Mouse (Mus musculus) midbrain, postnatal 0 days (tissue): ENCODE results near the gene Olfr170. TPM values are rescaled to one million over a fixed set of nuclear protein-coding genes. Genes with fewer than 3 reads are reported as not detected.
"Not testable (repeated sequence)": the region's sequence is repeated elsewhere in the genome, so short reads cannot be mapped to it uniquely, and the experiment has no call there.

Experiments
- ATAC-seq: fragments of 200-750 bp; cut with Nextera tagmentation; 2 replicates; pipeline ENCODE4 v1.8.0; 2017; ENCODE audit warnings: moderate number of reproducible peaks, mild to moderate bottlenecking, moderate TSS enrichment, moderate library complexity; ENCODE audit not compliant: low FRiP score
- DNase-seq: peaks from one replicate; pipeline ENCODE4 v3.0.0-alpha.2; 2015; ENCODE audit warnings: low spot score
- H3K27ac ChIP-seq: fragments of 300-500 bp; sonication (generic); 2 replicates; pipeline ENCODE4 v1.5.1; 2014; ENCODE audit warnings: low read depth, mild to moderate bottlenecking, low read length, mixed read lengths
- H3K27me3 ChIP-seq: fragments of 300-500 bp; sonication (generic); 2 replicates; pipeline ENCODE4 v1.6.1; 2014; ENCODE audit warnings: low read length, control low read depth, mixed read lengths; ENCODE audit not compliant: insufficient read depth
- H3K36me3 ChIP-seq: fragments of 300-500 bp; sonication (generic); 2 replicates; pipeline ENCODE4 v1.6.1; 2014; ENCODE audit warnings: low read length, control low read depth, mixed read lengths; ENCODE audit not compliant: insufficient read depth
- H3K4me1 ChIP-seq: fragments of 300-500 bp; sonication (generic); 2 replicates; pipeline ENCODE4 v1.6.1; 2014; ENCODE audit warnings: mild to moderate bottlenecking, control low read depth, antibody characterized with exemption, low read length, mixed read lengths; ENCODE audit not compliant: insufficient read depth
- H3K4me2 ChIP-seq: fragments of 300-500 bp; sonication (generic); 2 replicates; pipeline ENCODE4 v1.6.1; 2014; ENCODE audit warnings: low read depth, mild to moderate bottlenecking, low read length, mixed read lengths; ENCODE audit not compliant: poor library complexity, severe bottlenecking
- H3K4me3 ChIP-seq: fragments of 300-500 bp; sonication (generic); 2 replicates; pipeline ENCODE4 v1.5.1; 2014; ENCODE audit warnings: low read depth, mild to moderate bottlenecking, low read length, moderate library complexity
- H3K9ac ChIP-seq: fragments of 300-500 bp; sonication (generic); replicated peaks from 2 replicates; pipeline ENCODE4 v1.6.1; 2014; ENCODE audit warnings: mild to moderate bottlenecking, low read length, moderate library complexity, mixed read lengths; ENCODE audit not compliant: poor library complexity, severe bottlenecking
- H3K9me3 ChIP-seq: fragments of 300-500 bp; sonication (generic); 2 replicates; pipeline ENCODE4 v1.6.1; 2016; ENCODE audit warnings: low read length, control low read depth
- CTCF ChIP-seq: IDR thresholded peaks from 2 replicates; pipeline ENCODE4 v1.5.1; 2016; ENCODE audit warnings: antibody characterized with exemption, mild to moderate bottlenecking
- WGBS: fragments of 180-500 bp; shearing (Covaris S2); extraction: QIAGEN DNeasy Blood & Tissue Kit; methylation state at CpG from one replicate; pipeline ENCODE4 v1.1.7; 2014; 5-methylcytosine and 5-hydroxymethylcytosine counted together
- polyA plus RNA-seq: library from polyadenylated mRNA; unstranded; fragments of >200 nt; fragmentation: Nextera tagmentation; extraction: Ambion mirVana; gene quantifications from 2 replicates; pipeline ENCODE4 v1.2.1, GENCODE M21; 2015
- total RNA-seq: library from RNA; depleted of rRNA; stranded (reverse); fragments of >200 nt; gene quantifications from 2 replicates; pipeline ENCODE4 v1.2.3, GENCODE M21; 2014; rRNA removed

Olfr170 gene
- total RNA-seq (not detected in 2 replicates), polyA plus RNA-seq (not detected in 2 replicates)

GRCm38 (mm10) chr16:19611782-19612181 is at the start of gene Olfr170:
TSS of gene Olfr170 (minus strand) at chr16:19611882.
- ATAC-seq, H3K4me1 ChIP-seq, H3K4me2 ChIP-seq, DNase-seq, H3K4me3 ChIP-seq, H3K27ac ChIP-seq, H3K27me3 ChIP-seq, H3K9ac ChIP-seq, H3K9me3 ChIP-seq, H3K36me3 ChIP-seq: not testable (repeated sequence)
- WGBS: 88% methylated on average over 2 of the region's 2 CpGs

GRCm38 (mm10) chr16:19629816-19630215 is 18.1 kb upstream of the Olfr170 start, which contains the start of gene Olfr171:
TSS of gene Olfr171 (minus strand) at chr16:19629916.
- H3K4me2 ChIP-seq: no peak within 1 kb of the TSS
- ATAC-seq (no peak), DNase-seq (no peak)
- H3K27me3 ChIP-seq: no peaks in the 10 kb centered on the region
- H3K36me3 ChIP-seq: no peaks in the 10 kb centered on the region
- 81% methylated on average over 1 of the region's 1 CpGs for WGBS
- no peak within 1 kb of the TSS for H3K4me3 ChIP-seq
- no peak within 1 kb of the TSS for H3K9ac ChIP-seq
- H3K9me3 ChIP-seq: no peaks in the 10 kb centered on the region
- TF ChIP-seq CTCF: no peak
- H3K27ac ChIP-seq: no peak within 1 kb of the TSS
- H3K4me1 ChIP-seq: no peaks in the 10 kb centered on the region

- Histone ChIP-seq H3K9me3 (0 out of 2 replicates have a peak, but pooled peaks cover 5% of the 10 kb centered on the region), H3K4me3 (no peak overlapping the region), H3K27ac (no peak overlapping the region), H3K4me2 (no peak overlapping the region), H3K36me3 (no peaks in the 10 kb centered on the region), H3K4me1 (no peaks in the 10 kb centered on the region), H3K27me3 (no peaks in the 10 kb centered on the region), H3K9ac (no peak overlapping the region)
- TF ChIP-seq CTCF: no peak
- ATAC-seq (no peak), DNase-seq (no peak)
- 55% methylated on average over 2 of the region's 2 CpGs for WGBS
Observed at GRCm38 (mm10) chr16:19603166-19603565, 8.5 kb downstream of the Olfr170 start.

- H3K9me3 ChIP-seq, H3K4me2 ChIP-seq, ATAC-seq, H3K9ac ChIP-seq, H3K27ac ChIP-seq, H3K27me3 ChIP-seq, DNase-seq, H3K36me3 ChIP-seq, H3K4me1 ChIP-seq, H3K4me3 ChIP-seq: not testable (repeated sequence)
- WGBS: 91% methylated on average over 2 of the region's 2 CpGs
Observed at GRCm38 (mm10) chr16:19571709-19572108, 40.0 kb downstream of the Olfr170 start, which contains the start of gene Olfr169. TSS of gene Olfr169 (minus strand) at chr16:19571809.

Other genes starting within 250 kb of the Olfr170 start
- gene Olfr165, start 188.7 kb downstream of the Olfr170 start, total RNA-seq: not detected in 2 replicates
- gene Olfr165, start 188.7 kb downstream of the Olfr170 start, polyA plus RNA-seq: not detected in 2 replicates
- gene Olfr166, start 128.2 kb downstream of the Olfr170 start, total RNA-seq: not detected in 2 replicates
- gene Olfr166, start 128.2 kb downstream of the Olfr170 start, polyA plus RNA-seq: not detected in 2 replicates
- not detected in 2 replicates for gene Olfr167, start 89.6 kb downstream of the Olfr170 start, total RNA-seq
- gene Olfr167, start 89.6 kb downstream of the Olfr170 start, polyA plus RNA-seq: not detected in 2 replicates
- gene Olfr168, start 76.3 kb downstream of the Olfr170 start, total RNA-seq: not detected in 2 replicates
- not detected in 2 replicates for gene Olfr168, start 76.3 kb downstream of the Olfr170 start, polyA plus RNA-seq
- gene Olfr169, start 40.1 kb downstream of the Olfr170 start, total RNA-seq: not detected in 2 replicates
- gene Olfr169, start 40.1 kb downstream of the Olfr170 start, polyA plus RNA-seq: not detected in 2 replicates
- not detected in 2 replicates for gene Olfr171, start 18.0 kb upstream of the Olfr170 start, total RNA-seq
- not detected in 2 replicates for gene Olfr171, start 18.0 kb upstream of the Olfr170 start, polyA plus RNA-seq
- not detected in 2 replicates for gene Lamp3, start 94.5 kb upstream of the Olfr170 start, total RNA-seq
- gene Lamp3, start 94.5 kb upstream of the Olfr170 start, polyA plus RNA-seq: 0.05 TPM in 1 of 2 replicates, not detected in the other
- gene B3gnt5, start 148.3 kb upstream of the Olfr170 start, total RNA-seq: 32.9 and 42.6 TPM in 2 replicates
- 23.9 and 27.2 TPM in 2 replicates for gene B3gnt5, start 148.3 kb upstream of the Olfr170 start, polyA plus RNA-seq